Mouse (Mus musculus) liver, embryonic 16.5 days (tissue): ENCODE measurements at regions not wholly inside any gene's neighbourhood (a gene's known extent, or its start where the extent isn't known, plus 50 kb on each side); places are given as distances from the start of the nearest gene placed in this dataset.
"Not testable (repeated sequence)": the region's sequence is repeated elsewhere in the genome, so short reads cannot be mapped to it uniquely, and the experiment has no call there.

ENCODE experiments used
- ATAC-seq: fragments of 200-750 bp; cut with Nextera tagmentation; 2 replicates; pipeline ENCODE4 v1.8.0; 2017; ENCODE audit warnings: low read depth, mild to moderate bottlenecking, moderate number of reproducible peaks, moderate library complexity
- H3K27ac ChIP-seq: fragments of 300-500 bp; sonication (generic); 2 replicates; pipeline ENCODE4 v1.5.1; 2014; ENCODE audit warnings: mild to moderate bottlenecking, low read length
- H3K27me3 ChIP-seq: fragments of 300-500 bp; sonication (generic); 2 replicates; pipeline ENCODE4 v1.6.1; 2014; ENCODE audit warnings: low read depth, low read length, mixed read lengths; ENCODE audit not compliant: control insufficient read depth, insufficient read depth
- H3K36me3 ChIP-seq: fragments of 300-500 bp; sonication (generic); 2 replicates; pipeline ENCODE4 v1.6.1; 2014; ENCODE audit warnings: mild to moderate bottlenecking; ENCODE audit not compliant: control insufficient read depth, insufficient read depth
- H3K4me1 ChIP-seq: fragments of 300-500 bp; sonication (generic); 2 replicates; pipeline ENCODE4 v1.6.1; 2014; ENCODE audit warnings: low read depth, low read length, mixed read lengths; ENCODE audit not compliant: control insufficient read depth
- H3K4me2 ChIP-seq: fragments of 300-500 bp; sonication (generic); 2 replicates; pipeline ENCODE4 v1.6.1; 2014; ENCODE audit warnings: low read depth, low read length, mixed read lengths
- H3K4me3 ChIP-seq: fragments of 300-500 bp; sonication (generic); 2 replicates; pipeline ENCODE4 v1.5.1; 2014; ENCODE audit warnings: low read depth, mild to moderate bottlenecking, low read length
- H3K9ac ChIP-seq: fragments of 300-500 bp; sonication (generic); 2 replicates; pipeline ENCODE4 v1.6.1; 2014; ENCODE audit warnings: low read depth, low read length
- H3K9me3 ChIP-seq: fragments of 300-500 bp; sonication (generic); replicated peaks from 2 replicates; pipeline ENCODE4 v1.6.1; 2016; ENCODE audit warnings: low read length; ENCODE audit not compliant: control insufficient read depth
- WGBS: fragments of 180-500 bp; shearing (Covaris S2); extraction: QIAGEN DNeasy Blood & Tissue Kit; methylation state at CpG from one replicate; pipeline ENCODE4 v1.1.7; 2014; ENCODE audit not compliant: insufficient replicate concordance; 5-methylcytosine and 5-hydroxymethylcytosine counted together

DNA sequence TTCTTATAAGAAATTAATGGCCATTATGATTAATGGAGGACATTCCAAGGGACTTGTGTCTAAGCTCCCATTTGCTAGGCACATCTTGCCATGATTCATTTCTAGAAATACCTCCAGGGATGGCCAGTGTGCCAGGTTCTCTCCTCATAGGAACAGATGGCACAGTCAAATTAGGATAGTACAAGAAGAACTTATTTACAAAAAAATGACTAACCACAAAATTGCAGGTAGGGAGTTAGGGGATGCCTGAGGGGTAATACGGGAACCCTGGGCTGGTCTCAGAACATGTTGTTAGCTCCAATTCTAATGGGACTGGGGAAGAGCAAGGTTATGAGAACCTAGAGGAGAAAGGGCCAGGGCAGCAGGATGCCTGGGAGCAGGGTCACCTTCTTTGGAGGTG, 760.9 kb upstream of the Kirrel3 start:
- H3K4me3 ChIP-seq, result no peak overlapping the region
- WGBS, result 46% methylated on average over 1 of the region's 1 CpGs
- no peak for ATAC-seq
- no peaks in the 10 kb centered on the region for H3K9me3 ChIP-seq
- no peak overlapping the region for H3K4me2 ChIP-seq
- no peaks in the 10 kb centered on the region for H3K4me1 ChIP-seq
- H3K27me3 ChIP-seq, result no peaks in the 10 kb centered on the region
- no peak overlapping the region for H3K27ac ChIP-seq
- H3K9ac ChIP-seq, result no peak overlapping the region
- H3K36me3 ChIP-seq, result no peaks in the 10 kb centered on the region

DNA sequence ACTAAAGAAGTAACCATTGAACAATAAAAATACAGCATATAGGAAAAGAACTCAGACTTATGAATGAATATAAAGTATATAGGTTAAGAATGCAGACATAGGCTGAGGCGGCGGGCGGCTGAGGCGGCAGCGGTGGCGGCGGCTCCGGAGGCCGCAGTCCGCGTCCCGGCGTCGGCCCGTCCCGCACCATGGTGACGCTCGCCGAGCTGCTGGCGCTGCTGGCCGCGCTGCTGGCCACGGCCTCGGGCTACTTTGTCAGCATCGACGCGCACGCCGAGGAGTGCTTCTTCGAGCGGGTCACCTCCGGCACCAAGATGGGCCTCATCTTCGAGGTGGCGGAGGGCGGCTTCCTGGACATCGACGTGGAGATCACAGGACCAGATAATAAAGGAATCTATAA, 757.6 kb upstream of the Kirrel3 start:
- not testable (repeated sequence) for H3K4me3 ChIP-seq, H3K9ac ChIP-seq, H3K27ac ChIP-seq, H3K4me1 ChIP-seq, H3K36me3 ChIP-seq, H3K4me2 ChIP-seq, H3K9me3 ChIP-seq, H3K27me3 ChIP-seq
- ATAC-seq, result peak; percentile 47; the same call in 1 of the 2 replicates
- WGBS, result 73% methylated on average over 20 of the region's 37 CpGs

DNA sequence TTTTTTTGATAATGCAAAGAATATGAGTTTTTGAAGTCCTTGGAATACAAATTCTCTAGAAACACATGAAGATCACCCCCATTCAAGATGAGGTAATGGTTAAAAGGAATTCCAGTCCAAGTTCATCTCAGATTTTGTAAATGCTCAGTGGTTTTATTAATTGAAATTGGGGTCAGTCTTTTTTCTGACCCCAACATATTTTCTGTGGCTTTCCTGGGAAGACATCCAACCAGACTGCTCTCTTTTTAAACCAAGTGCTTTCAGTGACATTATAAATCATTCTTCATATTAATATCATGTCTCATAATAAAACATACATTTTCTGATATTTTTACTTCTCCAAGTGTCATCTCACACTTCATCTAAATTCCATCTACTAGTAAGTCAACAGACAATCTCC, 725.0 kb upstream of the Kirrel3 start:
- H3K27ac ChIP-seq, result no peak overlapping the region
- H3K4me2 ChIP-seq, result no peak overlapping the region
- H3K4me1 ChIP-seq, result no peaks in the 10 kb centered on the region
- no peaks in the 10 kb centered on the region for H3K9me3 ChIP-seq
- no peaks in the 10 kb centered on the region for H3K36me3 ChIP-seq
- H3K4me3 ChIP-seq, result no peak overlapping the region
- H3K9ac ChIP-seq, result no peak overlapping the region
- ATAC-seq, result no peak
- no peaks in the 10 kb centered on the region for H3K27me3 ChIP-seq

DNA sequence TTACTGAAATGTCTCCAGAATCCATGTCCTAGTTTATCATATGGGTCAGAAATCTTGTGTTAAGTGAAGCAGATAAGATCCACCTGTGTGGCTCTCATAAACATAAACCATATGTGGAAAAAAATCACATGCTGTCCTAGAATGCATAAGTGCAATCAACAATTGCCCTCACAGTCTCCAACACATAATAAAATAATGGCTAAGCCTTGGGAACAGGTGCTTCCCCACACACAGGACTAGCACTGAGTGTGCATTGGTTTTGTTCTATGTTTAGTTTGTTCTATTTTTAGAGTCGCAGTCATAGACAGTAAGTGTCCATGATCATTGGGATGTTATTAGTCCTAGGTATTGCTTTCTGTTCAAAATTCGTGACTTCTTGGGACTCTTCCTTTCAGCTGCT, 719.5 kb upstream of the Kirrel3 start:
- Histone ChIP-seq H3K27me3 (no peaks in the 10 kb centered on the region), H3K4me2 (no peak overlapping the region), H3K4me3 (no peak overlapping the region), H3K4me1 (no peaks in the 10 kb centered on the region), H3K9me3 (no peaks in the 10 kb centered on the region), H3K9ac (no peak overlapping the region), H3K27ac (no peak overlapping the region), H3K36me3 (no peaks in the 10 kb centered on the region)
- 52% methylated on average over 2 of the region's 2 CpGs for WGBS
- no peak for ATAC-seq

DNA sequence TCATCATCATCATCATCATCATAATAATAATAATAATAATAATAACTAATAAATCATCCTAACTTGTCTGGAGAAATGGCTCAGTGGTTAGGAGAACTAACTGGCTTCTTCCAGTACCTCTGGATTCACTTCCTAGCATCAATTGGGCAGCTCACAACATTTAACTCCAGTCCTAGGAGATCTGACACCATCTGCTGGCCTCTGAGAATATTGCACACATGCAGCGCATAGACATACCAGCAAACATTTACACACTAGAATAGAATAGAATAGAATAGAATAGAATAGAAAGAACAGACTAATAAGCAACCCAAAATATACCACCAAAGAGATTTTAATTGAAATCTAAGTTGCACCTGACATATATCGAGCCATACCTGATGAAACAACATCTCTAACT, 715.9 kb upstream of the Kirrel3 start:
- WGBS, result 74% methylated on average over 2 of the region's 2 CpGs
- H3K27me3 ChIP-seq, result no peaks in the 10 kb centered on the region

DNA sequence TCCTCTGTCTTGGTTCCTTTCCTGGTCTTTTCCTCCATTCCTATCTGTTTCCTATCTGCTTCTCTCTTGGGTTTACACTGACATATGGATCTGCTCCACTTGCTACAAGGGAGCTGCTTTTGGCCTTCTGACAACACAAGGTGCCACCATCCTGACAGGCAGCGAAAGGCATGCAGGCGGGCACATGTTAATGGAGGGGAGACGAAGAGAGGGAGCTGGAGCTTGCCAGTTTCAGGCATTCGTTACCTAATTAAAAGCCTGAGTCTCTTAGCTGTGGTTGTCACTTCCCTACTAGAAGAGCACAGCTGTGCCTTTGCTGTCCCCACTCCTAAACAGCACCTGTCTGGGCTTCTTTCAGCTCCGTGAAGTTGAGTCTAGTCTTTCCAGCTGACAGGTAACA, 711.5 kb upstream of the Kirrel3 start:
- Histone ChIP-seq H3K9ac (no peak overlapping the region), H3K4me3 (no peak overlapping the region), H3K27ac (no peak overlapping the region), H3K4me2 (no peak overlapping the region), H3K4me1 (no peaks in the 10 kb centered on the region), H3K36me3 (no peaks in the 10 kb centered on the region), H3K27me3 (no peaks in the 10 kb centered on the region), H3K9me3 (no peaks in the 10 kb centered on the region)
- no peak for ATAC-seq
- 48% methylated on average over 5 of the region's 5 CpGs for WGBS

More for the DNA sequence above, 715.9 kb upstream of the Kirrel3 start:
- no peak overlapping the region for H3K4me2 ChIP-seq
- no peaks in the 10 kb centered on the region for H3K4me1 ChIP-seq
- H3K27ac ChIP-seq, result no peak overlapping the region
- no peak overlapping the region for H3K4me3 ChIP-seq
- no peaks in the 10 kb centered on the region for H3K36me3 ChIP-seq
- ATAC-seq, result no peak
- no peaks in the 10 kb centered on the region for H3K9me3 ChIP-seq
- no peak overlapping the region for H3K9ac ChIP-seq

DNA sequence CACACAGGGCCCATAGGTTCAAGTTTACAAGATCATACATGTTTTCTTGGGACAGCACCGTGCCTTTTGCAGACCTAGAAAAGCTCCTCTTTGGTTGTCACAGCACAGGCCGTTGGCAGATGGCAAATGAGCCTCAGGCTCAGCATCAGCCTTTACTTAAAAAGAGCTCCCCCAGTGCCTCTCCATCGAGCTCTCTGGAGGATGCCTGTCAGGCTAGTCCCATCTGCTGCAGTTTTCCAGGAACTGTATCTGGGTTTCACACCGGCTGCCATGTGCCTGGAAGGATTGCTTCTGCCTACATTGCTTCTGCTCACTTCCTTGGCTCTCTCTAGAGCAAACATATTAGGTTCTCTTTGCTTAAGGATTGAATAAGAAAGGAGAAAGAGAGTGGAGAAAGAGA, 695.1 kb upstream of the Kirrel3 start:
- H3K4me2 ChIP-seq, result no peak overlapping the region
- no peak overlapping the region for H3K4me3 ChIP-seq
- no peak for ATAC-seq
- no peak overlapping the region for H3K9ac ChIP-seq
- WGBS, result 56% methylated on average over 4 of the region's 4 CpGs
- H3K27me3 ChIP-seq, result no peaks in the 10 kb centered on the region
- H3K36me3 ChIP-seq, result no peaks in the 10 kb centered on the region
- H3K27ac ChIP-seq, result no peak overlapping the region
- no peaks in the 10 kb centered on the region for H3K9me3 ChIP-seq
- no peaks in the 10 kb centered on the region for H3K4me1 ChIP-seq

DNA sequence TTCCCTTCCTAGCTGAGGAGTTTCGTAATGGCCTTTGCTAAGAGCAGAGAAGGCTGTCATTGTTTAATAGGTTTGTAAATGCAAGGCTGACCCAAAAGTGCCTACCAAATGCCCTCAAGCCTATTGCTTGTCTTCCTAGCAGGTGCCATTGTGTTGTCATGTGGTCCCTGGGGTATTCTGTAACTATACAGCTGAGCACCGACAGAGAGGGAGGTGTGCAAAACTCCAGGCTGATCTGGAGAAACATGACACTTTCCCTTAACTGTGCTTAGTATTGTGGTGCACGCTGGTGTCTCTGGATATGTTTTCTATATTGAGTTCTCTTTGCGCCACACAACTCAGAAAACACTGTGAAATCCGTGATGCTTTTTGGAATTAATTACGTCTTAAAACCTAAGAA, 685.4 kb upstream of the Kirrel3 start:
- Histone ChIP-seq H3K36me3 (no peaks in the 10 kb centered on the region), H3K4me3 (no peak overlapping the region), H3K9me3 (no peaks in the 10 kb centered on the region), H3K27ac (no peak overlapping the region), H3K4me2 (no peak overlapping the region), H3K9ac (no peak overlapping the region), H3K27me3 (no peaks in the 10 kb centered on the region), H3K4me1 (no peaks in the 10 kb centered on the region)
- 46% methylated on average over 6 of the region's 6 CpGs for WGBS
- no peak for ATAC-seq

DNA sequence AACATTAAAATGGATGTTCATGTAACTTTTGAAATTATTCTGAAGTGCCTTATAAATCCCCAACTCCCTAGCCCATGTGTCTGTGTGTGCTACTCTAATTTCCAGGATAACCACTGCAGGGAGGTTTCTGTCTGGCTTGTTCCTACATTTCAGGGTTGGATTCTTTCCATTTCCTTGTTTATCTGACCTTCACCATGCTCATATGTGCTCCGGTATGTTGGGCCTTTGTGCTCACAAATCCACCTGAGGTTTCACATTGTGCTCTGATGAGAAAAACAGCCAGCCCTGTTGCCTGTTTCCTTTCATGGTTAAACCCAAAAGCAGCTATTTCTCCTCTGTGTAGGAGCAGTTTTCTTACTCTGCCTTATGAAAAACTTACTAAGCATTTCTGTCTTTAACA, 684.9 kb upstream of the Kirrel3 start:
- no peak overlapping the region for H3K27ac ChIP-seq
- no peak for ATAC-seq
- no peak overlapping the region for H3K4me2 ChIP-seq
- no peak overlapping the region for H3K4me3 ChIP-seq
- H3K9me3 ChIP-seq, result no peaks in the 10 kb centered on the region
- 48% methylated on average over 1 of the region's 1 CpGs for WGBS
- H3K9ac ChIP-seq, result no peak overlapping the region
- H3K27me3 ChIP-seq, result no peaks in the 10 kb centered on the region
- H3K36me3 ChIP-seq, result no peaks in the 10 kb centered on the region
- no peaks in the 10 kb centered on the region for H3K4me1 ChIP-seq
